Mouse (Mus musculus): ENCODE measurements around the gene Efhd2. TPM values are rescaled to one million over a fixed set of nuclear protein-coding genes. Genes with fewer than 3 reads are reported as not detected.
A peak's percentile ranks its signal among the peaks of the same experiment; 100 is the strongest.

Gene Efhd2
- polyA plus RNA-seq, 1 experiment = 41.0 TPM

DNA sequence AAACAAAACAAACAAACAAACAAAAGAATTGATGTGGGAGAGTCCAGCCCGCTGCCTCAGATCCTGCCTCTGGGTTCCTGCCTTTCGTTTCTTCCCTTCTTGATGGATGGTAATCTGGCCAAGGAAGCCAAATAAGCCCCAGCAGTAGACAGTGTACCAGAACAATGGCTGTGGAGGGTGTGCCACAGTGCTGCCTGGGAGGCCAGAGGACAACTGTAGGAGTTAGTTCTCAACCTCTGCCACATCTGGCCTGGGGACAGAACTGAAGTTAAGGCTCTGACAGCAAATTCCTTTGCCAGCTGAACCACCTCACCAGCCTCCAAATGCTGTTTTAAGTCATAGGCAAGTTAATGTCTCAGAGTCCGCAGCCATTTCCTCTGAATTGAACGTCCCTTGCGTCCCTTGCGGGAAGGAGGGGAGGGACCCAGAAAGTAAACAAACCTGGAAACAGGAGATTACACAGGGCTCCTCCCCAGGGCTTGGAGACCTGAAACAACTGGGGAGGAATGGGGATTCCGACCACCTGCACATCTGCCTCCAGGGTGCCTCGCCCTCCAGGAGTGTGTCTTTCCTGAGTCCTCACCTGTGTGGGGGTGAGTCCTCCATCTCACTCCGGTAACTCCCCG is 6.7 kb upstream of the Efhd2 start:
- Histone ChIP-seq H3K27ac (ENCODE audit: insufficient read depth, low read depth, low read length) (no peak overlapping the region), H3K4me1 (ENCODE audit: control insufficient read depth, insufficient read depth, low read length) (no peaks in the 10 kb centered on the region), H3K4me3 (ENCODE audit: insufficient read depth, low read depth, low read length) (no peak overlapping the region), H3K27me3 (replicated peaks; ENCODE audit: control insufficient read depth, insufficient read depth, low read length) (no peaks in the 10 kb centered on the region), H3K36me3 (ENCODE audit: control insufficient read depth, insufficient read depth, low read length) (no peaks in the 10 kb centered on the region)
- no peak for DNase-seq
- TF ChIP-seq CTCF (conservative IDR thresholded peaks at IDR 0.05; ENCODE audit: insufficient read depth, insufficient read length, low read depth, low read length) = no peak
- no peak for TF ChIP-seq POLR2A (IDR thresholded peaks at IDR 0.05; ENCODE audit: low read depth, low read length)
- 56% methylated on average over 10 of the region's 10 CpGs for WGBS

DNA sequence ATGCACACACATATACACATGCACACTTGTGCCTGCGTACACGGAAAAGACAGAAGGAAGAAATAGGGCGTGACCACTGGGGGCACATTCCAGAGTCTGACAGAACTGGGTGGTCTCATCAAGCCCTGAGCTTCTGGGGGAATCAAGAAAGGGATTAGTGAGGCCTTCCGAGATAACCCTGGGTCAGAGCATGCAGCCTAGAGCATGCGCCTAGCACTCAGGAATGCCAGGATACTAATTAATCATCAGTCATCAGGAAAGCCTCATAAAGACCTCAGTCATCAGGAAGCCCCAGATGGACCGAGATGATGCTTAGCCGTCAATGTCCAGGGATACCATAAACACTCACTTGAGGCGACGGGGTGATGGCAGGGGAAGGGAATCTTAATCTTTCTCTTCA is 5.2 kb upstream of the Efhd2 start:
- 82% methylated on average over 9 of the region's 9 CpGs for WGBS
- no peak for TF ChIP-seq POLR2A (IDR thresholded peaks at IDR 0.05; ENCODE audit: low read depth, low read length)
- no peak for TF ChIP-seq CTCF (conservative IDR thresholded peaks at IDR 0.05; ENCODE audit: insufficient read depth, insufficient read length, low read depth, low read length)
- Histone ChIP-seq H3K4me3 (ENCODE audit: insufficient read depth, low read depth, low read length) (no peak overlapping the region), H3K27me3 (replicated peaks; ENCODE audit: control insufficient read depth, insufficient read depth, low read length) (no peaks in the 10 kb centered on the region), H3K36me3 (ENCODE audit: control insufficient read depth, insufficient read depth, low read length) (no peaks in the 10 kb centered on the region), H3K27ac (ENCODE audit: insufficient read depth, low read depth, low read length) (no peak overlapping the region), H3K4me1 (ENCODE audit: control insufficient read depth, insufficient read depth, low read length) (no peaks in the 10 kb centered on the region)
- no peak for DNase-seq

DNA sequence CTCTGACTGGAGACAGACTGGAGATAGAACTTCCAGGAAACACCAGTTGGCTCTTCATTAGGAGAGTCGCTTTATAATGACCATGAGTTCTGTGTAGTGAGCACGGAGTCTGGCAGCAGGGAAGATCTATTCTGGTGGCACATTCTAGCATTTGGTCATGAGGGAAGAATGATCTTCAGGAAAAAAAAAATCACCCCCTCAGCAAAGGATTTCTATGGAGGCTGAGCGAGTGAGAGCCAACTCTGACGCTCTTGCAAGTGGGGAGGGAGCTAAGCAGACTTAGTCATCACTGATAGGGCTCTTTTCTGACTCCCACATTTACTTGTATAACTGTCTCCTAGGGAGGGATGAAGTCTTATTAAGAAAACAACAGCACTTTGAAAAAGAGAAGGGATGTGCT is 4.4 kb upstream of the Efhd2 start:
- Histone ChIP-seq H3K4me3 (ENCODE audit: insufficient read depth, low read depth, low read length) (no peak overlapping the region), H3K27me3 (replicated peaks; ENCODE audit: control insufficient read depth, insufficient read depth, low read length) (no peaks in the 10 kb centered on the region), H3K4me1 (ENCODE audit: control insufficient read depth, insufficient read depth, low read length) (no peaks in the 10 kb centered on the region), H3K36me3 (ENCODE audit: control insufficient read depth, insufficient read depth, low read length) (no peaks in the 10 kb centered on the region), H3K27ac (ENCODE audit: insufficient read depth, low read depth, low read length) (no peak overlapping the region)
- 70% methylated on average over 4 of the region's 4 CpGs for WGBS
- no peak for TF ChIP-seq POLR2A (IDR thresholded peaks at IDR 0.05; ENCODE audit: low read depth, low read length)
- no peak for TF ChIP-seq CTCF (conservative IDR thresholded peaks at IDR 0.05; ENCODE audit: insufficient read depth, insufficient read length, low read depth, low read length)
- DNase-seq = no peak

DNA sequence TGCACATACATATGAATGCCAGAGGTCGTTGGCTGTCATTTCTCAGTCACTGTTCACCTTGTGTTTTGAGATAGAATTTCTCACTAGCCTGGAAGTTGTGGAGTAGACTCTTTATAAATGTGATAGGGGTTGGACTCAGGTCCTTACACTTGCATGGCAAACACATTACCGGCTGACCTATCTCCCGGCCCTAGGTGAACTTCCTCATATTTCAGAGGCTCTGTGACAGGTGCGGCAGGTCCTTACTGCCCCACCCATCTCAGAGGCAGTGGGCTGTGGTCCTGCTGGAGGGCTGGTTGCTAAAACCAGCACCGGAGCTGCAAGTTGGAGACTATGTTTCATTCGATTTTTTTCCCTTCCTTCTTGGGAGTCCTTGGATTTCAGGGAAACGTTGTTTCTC is 3.9 kb upstream of the Efhd2 start:
- WGBS = 44% methylated on average over 7 of the region's 7 CpGs

DNA sequence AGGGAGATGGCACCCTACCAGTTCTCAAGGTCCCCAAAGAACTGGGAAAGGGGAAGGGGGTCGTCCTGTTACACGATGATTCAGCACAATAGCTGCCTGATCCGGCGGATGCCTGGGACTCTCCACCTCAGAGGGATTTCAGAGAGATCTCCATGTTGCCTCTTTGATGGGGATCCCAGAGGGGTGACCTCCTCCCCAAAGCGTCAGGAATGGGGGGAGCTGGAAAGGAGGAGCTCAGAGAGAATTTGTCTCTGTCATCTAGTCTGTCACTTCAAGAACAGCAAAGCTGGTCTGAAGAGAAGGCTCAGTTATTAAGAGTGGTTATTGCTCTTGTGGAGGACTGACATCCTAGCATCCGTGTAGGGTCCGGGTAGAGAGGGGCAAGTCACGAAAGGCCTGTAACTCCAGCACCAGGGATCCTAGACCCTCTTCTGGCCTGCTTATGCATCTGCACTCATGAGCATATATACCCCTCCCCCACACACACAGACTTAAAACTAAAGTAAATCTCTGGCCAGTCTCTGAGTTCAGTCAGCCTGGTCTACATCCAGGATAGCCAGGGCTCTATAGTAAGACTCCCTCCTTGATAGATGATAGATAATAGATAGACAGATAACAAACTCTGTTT is 875 bp upstream of the Efhd2 start:
- Histone ChIP-seq H3K36me3 (ENCODE audit: control insufficient read depth, insufficient read depth, low read length) (no peaks in the 10 kb centered on the region), H3K4me3 (ENCODE audit: insufficient read depth, low read depth, low read length) (no peak overlapping the region), H3K27ac (ENCODE audit: insufficient read depth, low read depth, low read length) (no peak overlapping the region), H3K4me1 (ENCODE audit: control insufficient read depth, insufficient read depth, low read length) (no peaks in the 10 kb centered on the region), H3K27me3 (replicated peaks; ENCODE audit: control insufficient read depth, insufficient read depth, low read length) (no peaks in the 10 kb centered on the region)
- whole genome bisulfite sequencing = 39% methylated on average over 8 of the region's 8 CpGs
- TF ChIP-seq CTCF (conservative IDR thresholded peaks at IDR 0.05; ENCODE audit: insufficient read depth, insufficient read length, low read depth, low read length) (no peak), POLR2A (IDR thresholded peaks at IDR 0.05; ENCODE audit: low read depth, low read length) (no peak)
- DNase-seq = no peak

More for the DNA sequence above, 3.9 kb upstream of the Efhd2 start:
- Histone ChIP-seq H3K36me3 (ENCODE audit: control insufficient read depth, insufficient read depth, low read length) (no peaks in the 10 kb centered on the region), H3K4me3 (ENCODE audit: insufficient read depth, low read depth, low read length) (no peak overlapping the region), H3K27me3 (replicated peaks; ENCODE audit: control insufficient read depth, insufficient read depth, low read length) (no peaks in the 10 kb centered on the region), H3K4me1 (ENCODE audit: control insufficient read depth, insufficient read depth, low read length) (no peaks in the 10 kb centered on the region), H3K27ac (ENCODE audit: insufficient read depth, low read depth, low read length) (no peak overlapping the region)
- TF ChIP-seq POLR2A (IDR thresholded peaks at IDR 0.05; ENCODE audit: low read depth, low read length) = no peak
- TF ChIP-seq CTCF (conservative IDR thresholded peaks at IDR 0.05; ENCODE audit: insufficient read depth, insufficient read length, low read depth, low read length) = no peak
- no peak for DNase-seq

DNA sequence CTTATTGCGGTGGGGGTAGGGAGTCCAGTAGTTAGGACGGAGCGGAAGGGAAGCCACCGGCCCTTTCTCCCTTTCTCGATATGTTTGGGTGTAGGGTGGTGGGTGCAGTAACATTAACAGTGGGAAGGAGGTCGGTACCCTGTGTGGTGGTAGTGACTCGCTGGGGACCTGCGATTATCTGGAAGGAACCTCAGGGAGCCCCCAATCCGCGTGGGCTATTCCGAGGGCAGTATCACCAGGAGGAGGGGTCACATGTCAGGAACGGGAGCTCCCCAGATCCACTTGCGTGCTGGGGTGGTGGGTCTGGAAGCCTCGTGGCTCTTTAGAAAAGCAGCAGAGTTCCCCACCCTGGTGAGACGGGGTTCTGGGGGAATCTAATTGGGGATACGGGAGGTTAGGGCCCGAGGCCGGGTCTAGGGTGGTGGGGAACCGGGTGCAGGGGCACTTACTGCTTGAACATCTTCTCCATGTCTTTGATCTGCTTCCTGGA is 564 bp downstream of the Efhd2 start:
- WGBS = 4% methylated on average over 19 of the region's 19 CpGs
- no peak for TF ChIP-seq CTCF (conservative IDR thresholded peaks at IDR 0.05; ENCODE audit: insufficient read depth, insufficient read length, low read depth, low read length)
- TF ChIP-seq POLR2A (IDR thresholded peaks at IDR 0.05; ENCODE audit: low read depth, low read length) = no peak
- no peaks in the 10 kb centered on the region for H3K4me1 ChIP-seq (ENCODE audit: control insufficient read depth, insufficient read depth, low read length)
- peak overlapping the region; percentile 66 for H3K4me3 ChIP-seq (ENCODE audit: insufficient read depth, low read depth, low read length)
- H3K36me3 ChIP-seq (ENCODE audit: control insufficient read depth, insufficient read depth, low read length) = no peaks in the 10 kb centered on the region
- DNase-seq = no peak
- no peak overlapping the region for H3K27ac ChIP-seq (ENCODE audit: insufficient read depth, low read depth, low read length)
- no peaks in the 10 kb centered on the region for H3K27me3 ChIP-seq (replicated peaks; ENCODE audit: control insufficient read depth, insufficient read depth, low read length)

DNA sequence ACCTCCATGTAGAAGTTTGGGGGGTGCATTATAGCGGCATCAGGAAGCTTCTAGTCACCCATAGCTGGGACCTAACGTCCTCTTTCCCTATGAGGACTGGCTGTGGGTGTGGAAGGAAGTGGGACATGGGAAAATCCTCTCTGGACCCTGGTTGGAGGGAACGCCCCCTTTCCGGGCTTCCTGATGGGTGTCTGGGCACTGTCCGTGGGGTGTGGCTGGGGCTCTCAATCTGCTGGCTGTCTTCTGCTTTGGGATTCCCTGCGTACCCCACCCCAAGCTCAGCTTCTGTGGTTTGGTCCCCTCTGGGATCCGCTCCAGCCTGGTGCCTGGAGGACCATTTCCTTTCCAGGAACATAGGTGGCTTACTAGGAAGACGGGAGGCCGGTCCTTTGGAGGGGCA is 1.7 kb downstream of the Efhd2 start:
- no peak overlapping the region for H3K27ac ChIP-seq (ENCODE audit: insufficient read depth, low read depth, low read length)
- H3K36me3 ChIP-seq (ENCODE audit: control insufficient read depth, insufficient read depth, low read length) = no peaks in the 10 kb centered on the region
- peak; percentile 38 for DNase-seq
- 58% methylated on average over 9 of the region's 9 CpGs for WGBS
- no peaks in the 10 kb centered on the region for H3K4me1 ChIP-seq (ENCODE audit: control insufficient read depth, insufficient read depth, low read length)
- H3K4me3 ChIP-seq (ENCODE audit: insufficient read depth, low read depth, low read length) = no peak overlapping the region; the same call in 1 of the 2 replicates
- H3K27me3 ChIP-seq (replicated peaks; ENCODE audit: control insufficient read depth, insufficient read depth, low read length) = no peaks in the 10 kb centered on the region
- TF ChIP-seq CTCF (conservative IDR thresholded peaks at IDR 0.05; ENCODE audit: insufficient read depth, insufficient read length, low read depth, low read length) (no peak), POLR2A (IDR thresholded peaks at IDR 0.05; ENCODE audit: low read depth, low read length) (no peak)

Measured in kidney, adult 2 months (tissue).